Mouse (Mus musculus) megakaryocyte, embryonic 14.5 days (primary cell): ENCODE measurements around the gene Stxbp5. TPM values are rescaled to one million over a fixed set of nuclear protein-coding genes. Genes with fewer than 3 reads are reported as not detected.

Experiments
- H3K27me3 ChIP-seq: replicated peaks from 2 replicates; pipeline ENCODE3; 2012; ENCODE audit warnings: inconsistent platforms
- H3K36me3 ChIP-seq: replicated peaks from 2 replicates; pipeline ENCODE3; 2012; ENCODE audit warnings: low read length, inconsistent platforms, mixed read lengths
- H3K4me1 ChIP-seq: 2 replicates; pipeline ENCODE4 v1.6.1; 2012; ENCODE audit warnings: inconsistent platforms
- H3K4me3 ChIP-seq: replicated peaks from 2 replicates; pipeline ENCODE3; 2012; ENCODE audit warnings: moderate library complexity, mild to moderate bottlenecking, inconsistent platforms
- H3K9me3 ChIP-seq: 2 replicates; pipeline ENCODE4 v1.6.1; 2012; ENCODE audit warnings: inconsistent platforms
- FLI1 ChIP-seq: IDR thresholded peaks from 2 replicates; pipeline ENCODE4 v1.6.1; 2012; ENCODE audit warnings: low read length, inconsistent platforms, mixed read lengths
- GATA1 ChIP-seq: IDR thresholded peaks from 3 replicates; pipeline ENCODE4 v1.6.1; 2012; ENCODE audit warnings: mixed read lengths, low read length, inconsistent platforms, borderline replicate concordance
- polyA plus RNA-seq: library from polyadenylated mRNA; stranded (reverse); fragments of >175 nt; gene quantifications from 2 replicates; pipeline ENCODE4 v1.2.3, GENCODE M21; 2012; ENCODE audit warnings: low replicate concordance; ENCODE audit not compliant: insufficient read depth

Stxbp5 gene
- polyA plus RNA-seq, 1 experiment, result 17.5 TPM

DNA sequence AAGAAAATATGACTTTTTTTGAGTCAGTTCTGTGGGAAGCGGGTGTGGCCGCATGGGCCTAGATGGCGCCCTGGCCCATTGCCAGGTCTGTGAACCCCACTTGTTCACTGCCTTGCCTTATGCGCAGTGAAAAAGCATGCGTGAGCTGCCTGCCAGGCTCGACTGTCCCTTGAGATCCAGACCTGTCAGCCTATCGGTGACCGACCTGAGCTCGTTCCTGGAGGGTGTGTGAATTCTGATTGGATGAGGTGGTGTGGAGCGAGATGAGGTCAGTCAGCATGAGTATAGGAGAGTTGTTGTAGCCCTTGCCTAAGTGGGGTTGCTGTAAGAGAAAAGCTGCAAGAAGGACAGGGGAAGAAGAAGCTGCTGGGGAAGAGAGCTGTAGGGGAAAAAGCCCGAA lies 114.4 kb downstream of the Stxbp5 start:
- TF ChIP-seq FLI1, result no peak
- no peak for TF ChIP-seq GATA1
- Histone ChIP-seq H3K36me3 (peaks cover 94% of the 10 kb centered on the region), H3K9me3 (no peaks in the 10 kb centered on the region), H3K27me3 (no peaks in the 10 kb centered on the region), H3K4me3 (no peak overlapping the region), H3K4me1 (peaks cover 18% of the 10 kb centered on the region)

GRCm38 (mm10) chr10:9785651-9786050 lies 115.2 kb downstream of the Stxbp5 start:
- Histone ChIP-seq H3K4me1 (peaks cover 18% of the 10 kb centered on the region), H3K4me3 (no peak overlapping the region), H3K27me3 (no peaks in the 10 kb centered on the region), H3K9me3 (no peaks in the 10 kb centered on the region), H3K36me3 (peaks cover 94% of the 10 kb centered on the region)
- TF ChIP-seq GATA1 (no peak), FLI1 (no peak)

DNA sequence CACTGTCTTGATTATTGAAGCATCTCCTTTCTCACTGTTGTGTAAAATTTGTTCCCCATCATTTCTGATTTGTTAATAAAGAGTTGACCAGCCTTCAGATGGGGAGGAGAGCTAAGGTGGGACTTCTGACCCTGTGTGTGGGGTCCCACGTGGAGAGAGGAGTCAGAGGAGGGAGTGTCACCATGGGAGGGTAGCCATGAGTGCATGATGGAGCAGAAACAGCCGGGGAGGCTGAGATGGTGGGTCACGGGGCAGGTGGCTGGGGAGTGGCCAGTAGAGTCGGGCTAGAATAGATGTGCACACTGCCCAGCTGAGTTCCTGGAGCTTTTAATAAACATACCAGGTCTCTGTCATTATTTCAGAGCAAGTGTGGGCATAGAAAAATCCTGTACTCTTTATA lies 121.0 kb downstream of the Stxbp5 start:
- H3K4me3 ChIP-seq, result no peak overlapping the region
- peaks cover 3% of the 10 kb centered on the region for H3K4me1 ChIP-seq
- peaks cover 97% of the 10 kb centered on the region for H3K36me3 ChIP-seq
- TF ChIP-seq FLI1 (no peak), GATA1 (no peak)
- H3K27me3 ChIP-seq, result no peaks in the 10 kb centered on the region
- H3K9me3 ChIP-seq, result no peaks in the 10 kb centered on the region

DNA sequence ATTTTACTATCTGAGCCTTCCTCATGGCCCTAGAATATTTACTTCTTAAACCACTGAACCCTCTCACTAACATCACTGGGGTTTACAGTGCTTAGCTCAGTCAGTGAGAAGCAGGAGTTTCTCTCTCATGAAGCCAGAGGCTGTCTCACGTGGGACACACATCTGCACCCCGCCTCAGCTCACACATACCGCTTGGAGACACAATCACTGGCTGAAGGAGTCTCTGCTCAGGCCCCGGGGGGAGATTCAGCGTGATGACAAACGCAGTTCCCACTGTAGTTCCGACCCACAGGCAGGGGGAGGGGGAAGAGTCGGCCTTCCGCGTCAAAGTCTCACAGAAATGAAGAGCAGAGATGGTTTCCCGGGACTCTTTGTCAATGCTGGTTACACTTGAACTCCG lies 130.6 kb downstream of the Stxbp5 start:
- TF ChIP-seq FLI1 (no peak), GATA1 (no peak)
- Histone ChIP-seq H3K27me3 (no peaks in the 10 kb centered on the region), H3K4me1 (peaks cover 4% of the 10 kb centered on the region), H3K9me3 (no peaks in the 10 kb centered on the region), H3K4me3 (no peak overlapping the region), H3K36me3 (peaks cover 100% of the 10 kb centered on the region)

DNA sequence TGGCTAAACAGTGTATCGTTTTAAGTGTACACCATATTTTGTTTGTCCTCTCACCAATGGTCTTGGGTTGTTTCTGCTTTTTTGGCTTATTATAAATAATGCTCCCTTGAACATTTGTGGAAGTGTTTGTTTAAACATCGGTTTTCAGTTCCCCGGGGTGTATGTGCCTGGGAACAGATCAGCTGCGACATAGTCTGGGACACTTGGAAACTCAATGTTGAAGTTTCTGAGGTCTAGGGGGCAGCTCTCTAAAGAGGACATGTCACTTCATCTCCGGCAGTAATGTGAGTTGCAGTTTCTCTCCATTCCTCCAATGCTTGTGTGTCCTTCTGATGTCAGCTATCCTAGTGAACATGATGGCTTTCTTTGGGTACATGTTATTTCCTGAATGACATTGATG lies 137.0 kb downstream of the Stxbp5 start:
- Histone ChIP-seq H3K27me3 (no peaks in the 10 kb centered on the region), H3K4me3 (no peak overlapping the region), H3K36me3 (peaks cover 99% of the 10 kb centered on the region), H3K9me3 (no peaks in the 10 kb centered on the region), H3K4me1 (peaks cover 12% of the 10 kb centered on the region)
- TF ChIP-seq FLI1 (no peak), GATA1 (no peak)

DNA sequence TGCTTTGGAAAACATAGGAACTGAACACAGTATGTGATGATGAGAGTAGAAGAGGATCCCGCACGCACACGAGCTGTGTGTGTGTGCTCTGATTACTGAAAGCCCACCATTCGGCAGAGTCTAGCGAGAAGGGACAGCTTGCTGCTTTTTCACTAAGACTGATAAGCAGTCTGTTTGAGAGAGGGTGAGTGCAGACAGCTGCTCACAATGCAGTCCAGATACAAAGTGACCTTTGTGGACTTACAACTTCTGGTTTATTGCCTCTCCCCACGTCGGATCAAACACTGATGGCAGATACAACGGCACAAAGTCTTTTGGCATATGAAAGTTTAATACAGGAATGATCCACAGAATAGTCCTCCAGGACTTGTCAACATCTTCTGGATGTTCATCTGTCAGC lies 140.6 kb downstream of the Stxbp5 start:
- Histone ChIP-seq H3K4me3 (no peak overlapping the region), H3K4me1 (peaks cover 19% of the 10 kb centered on the region), H3K36me3 (peaks cover 81% of the 10 kb centered on the region), H3K27me3 (no peaks in the 10 kb centered on the region), H3K9me3 (no peaks in the 10 kb centered on the region)
- TF ChIP-seq FLI1 (no peak), GATA1 (no peak)

- Histone ChIP-seq H3K4me1 (peaks cover 32% of the 10 kb centered on the region), H3K9me3 (no peaks in the 10 kb centered on the region), H3K27me3 (no peaks in the 10 kb centered on the region), H3K36me3 (peaks cover 44% of the 10 kb centered on the region), H3K4me3 (no peak overlapping the region)
- TF ChIP-seq FLI1, result no peak
- no peak for TF ChIP-seq GATA1
Measured at GRCm38 (mm10) chr10:9756546-9756945, 144.3 kb downstream of the Stxbp5 start.

- Histone ChIP-seq H3K4me3 (no peak overlapping the region), H3K27me3 (no peaks in the 10 kb centered on the region), H3K4me1 (peaks cover 25% of the 10 kb centered on the region), H3K36me3 (peaks cover 28% of the 10 kb centered on the region), H3K9me3 (no peaks in the 10 kb centered on the region)
- no peak for TF ChIP-seq FLI1
- no peak for TF ChIP-seq GATA1
Measured at GRCm38 (mm10) chr10:9754893-9755541, 145.9 kb downstream of the Stxbp5 start.

DNA sequence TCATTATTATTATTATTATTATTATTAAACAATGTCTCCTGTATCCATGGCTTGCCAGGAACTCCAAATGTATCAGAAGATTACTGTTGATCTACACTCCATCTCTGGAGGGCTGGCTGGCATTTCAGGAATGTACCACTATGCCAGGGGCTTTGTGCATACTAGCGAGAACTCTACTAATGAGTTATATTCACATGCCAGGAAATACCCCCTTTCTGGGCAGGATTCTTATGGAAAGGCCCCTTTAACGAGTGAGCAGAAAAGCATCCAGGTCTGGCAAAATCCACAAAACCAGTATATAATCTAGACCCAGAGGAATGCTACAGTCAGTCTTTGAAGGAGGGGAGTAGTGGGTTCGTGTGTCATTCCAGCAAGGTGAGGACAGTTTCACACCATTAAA lies 167.0 kb downstream of the Stxbp5 start:
- H3K9me3 ChIP-seq, result no peaks in the 10 kb centered on the region
- no peaks in the 10 kb centered on the region for H3K4me1 ChIP-seq
- TF ChIP-seq GATA1 (no peak), FLI1 (no peak)
- no peaks in the 10 kb centered on the region for H3K36me3 ChIP-seq
- H3K4me3 ChIP-seq, result no peak overlapping the region
- peaks cover 3% of the 10 kb centered on the region for H3K27me3 ChIP-seq

- Histone ChIP-seq H3K27me3 (peaks cover 3% of the 10 kb centered on the region), H3K4me3 (no peak overlapping the region), H3K36me3 (no peaks in the 10 kb centered on the region), H3K4me1 (no peaks in the 10 kb centered on the region), H3K9me3 (no peaks in the 10 kb centered on the region)
- TF ChIP-seq FLI1, result no peak
- no peak for TF ChIP-seq GATA1
Measured at GRCm38 (mm10) chr10:9732065-9732749, 168.7 kb downstream of the Stxbp5 start.
